In the genomic region with DNA sequence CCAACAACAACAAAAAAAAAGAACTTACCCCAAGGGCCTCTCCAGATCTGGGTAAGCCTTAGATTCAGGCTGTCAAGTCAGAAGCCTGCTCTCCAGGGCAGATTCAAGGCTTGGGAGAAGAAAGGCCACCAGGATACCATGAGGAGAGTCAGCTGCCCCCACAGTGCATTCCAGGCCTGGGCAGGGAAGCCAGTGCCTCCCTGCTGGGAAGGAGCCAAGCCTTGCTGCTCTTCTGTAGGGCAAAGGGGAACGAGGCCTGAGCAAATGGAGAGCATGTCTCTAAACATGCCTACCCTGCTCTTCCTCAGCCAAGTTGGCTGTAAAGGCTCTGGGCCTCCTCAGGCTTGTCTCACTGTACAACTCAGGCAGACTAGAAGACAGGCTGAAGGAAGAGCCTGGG, we compare ENCODE assay signal across 11 mouse cellular contexts. TPM values are rescaled to one million over a fixed set of nuclear protein-coding genes. Genes with fewer than 3 reads are reported as not detected.
DNase-seq lines count a peak whose midpoint lies in the region; ATAC-seq and TF ChIP-seq lines count a peak whose summit lies in the region.
"Had no signal": no experiment of that assay in that cellular context is flagged by ENCODE, and none has a peak within 500 bp of the region (broad histone marks: within the 10 kb centered on the region; RNA-seq: fewer than 3 reads in every experiment).

No protein-coding gene starts in this region.

- TF ChIP-seq POLR2A in thymus, adult 2 months (IDR thresholded peaks at IDR 0.05; ENCODE audit: control insufficient read depth, extremely low read depth, insufficient read depth, low read length, poor library complexity) = no peak

- H3K36me3 ChIP-seq in heart, embryonic 11.5 days (ENCODE audit: control insufficient read depth, insufficient read depth, low read length) = no peaks in the 10 kb centered on the region
- peaks cover 7% of the 10 kb centered on the region for H3K36me3 ChIP-seq in liver, postnatal 0 days (replicated peaks; ENCODE audit: insufficient read depth, low read length)
- H3K36me3 ChIP-seq in thymus, adult 2 months (ENCODE audit: control insufficient read depth, insufficient read depth, low read length) = no peaks in the 10 kb centered on the region

- H3K9me3 ChIP-seq in heart, embryonic 11.5 days (replicated peaks; ENCODE audit: control insufficient read depth, low read length) = no peaks in the 10 kb centered on the region
- H3K9me3 ChIP-seq in liver, postnatal 0 days (ENCODE audit: low read length) = no peaks in the 10 kb centered on the region

- no peak for TF ChIP-seq EP300 in liver, postnatal 0 days (IDR thresholded peaks at IDR 0.05; ENCODE audit: low read depth)

- no peak overlapping the region for H3K27ac ChIP-seq in heart, embryonic 11.5 days (ENCODE audit: low read depth, low read length)
- H3K27ac ChIP-seq in liver, postnatal 0 days (ENCODE audit: low read depth) = no peak overlapping the region; the same call in 1 of the 2 replicates
- no peak overlapping the region for H3K27ac ChIP-seq in thymus, adult 2 months (ENCODE audit: control insufficient read depth, insufficient read depth, low read length)

- no peak overlapping the region for H3K9ac ChIP-seq in heart, embryonic 11.5 days (ENCODE audit: low read depth, low read length)
- H3K9ac ChIP-seq in liver, postnatal 0 days (replicated peaks) = no peak overlapping the region

- H3K4me2 ChIP-seq in heart, embryonic 11.5 days = no peak overlapping the region
- no peak overlapping the region for H3K4me2 ChIP-seq in liver, postnatal 0 days (ENCODE audit: low read depth, low read length)
- H3K4me2 ChIP-seq: midbrain, embryonic 11.5 days had no signal

- no peaks in the 10 kb centered on the region for H3K27me3 ChIP-seq in heart, embryonic 11.5 days (ENCODE audit: control insufficient read depth, insufficient read depth, low read length)
- no peaks in the 10 kb centered on the region for H3K27me3 ChIP-seq in liver, postnatal 0 days (ENCODE audit: insufficient read depth, low read length)
- H3K27me3 ChIP-seq in thymus, adult 2 months (ENCODE audit: control insufficient read depth, insufficient read depth, low read length) = no peaks in the 10 kb centered on the region

- no peak for TF ChIP-seq CTCF in liver, postnatal 0 days (IDR thresholded peaks at IDR 0.05; ENCODE audit: low read depth)
- no peak for TF ChIP-seq CTCF in thymus, adult 2 months (IDR thresholded peaks at IDR 0.05; ENCODE audit: borderline replicate concordance, control insufficient read depth, extremely low read depth, insufficient read depth, low read length, poor library complexity)

- 20% methylated on average over 1 of the region's 1 CpGs for WGBS in heart, embryonic 11.5 days (ENCODE audit: insufficient replicate concordance)
- 29% methylated on average over 1 of the region's 1 CpGs for WGBS in liver, postnatal 0 days (ENCODE audit: insufficient replicate concordance)
- WGBS in thymus, adult 2 months = 87% methylated on average over 1 of the region's 1 CpGs

- no peak overlapping the region for H3K4me3 ChIP-seq in heart, embryonic 11.5 days (ENCODE audit: low read depth, low read length)
- no peak overlapping the region for H3K4me3 ChIP-seq in liver, postnatal 0 days (ENCODE audit: low read depth, low read length)
- no peak overlapping the region for H3K4me3 ChIP-seq in thymus, adult 2 months (ENCODE audit: control insufficient read depth, insufficient read depth, low read length)

- ATAC-seq in heart, embryonic 11.5 days (replicated peaks; ENCODE audit: insufficient number of reproducible peaks, low FRiP score, low TSS enrichment) = no peak
- ATAC-seq in liver, postnatal 0 days = peak; percentile 80

- peak; percentile 98 for DNase-seq in heart, adult 11 months
- DNase-seq in NIH3T3 (ENCODE audit: low read depth) = peak; percentile 70
- peak; percentile 52 to 62 for DNase-seq in heart, adult 9 months (ENCODE audit: low spot score in 2 of 2)
- DNase-seq in liver, postnatal 0 days = peak; percentile 60
- DNase-seq in thymus, adult 2 months = no peak
- no peak for DNase-seq in layer of hippocampus, adult 9-11 months
- no peak for DNase-seq in layer of hippocampus, adult 18-20 months (ENCODE audit: low spot score in 2 of 2)
- DNase-seq: layer of hippocampus, postnatal 36 days had no signal

- H3K4me1 ChIP-seq in heart, embryonic 11.5 days (ENCODE audit: control insufficient read depth, insufficient read depth, low read length) = peaks cover 7% of the 10 kb centered on the region
- H3K4me1 ChIP-seq in liver, postnatal 0 days (ENCODE audit: insufficient read depth) = peaks cover 5% of the 10 kb centered on the region
- H3K4me1 ChIP-seq in thymus, adult 2 months (replicated peaks; ENCODE audit: control insufficient read depth, insufficient read depth, low read length) = peaks cover 6% of the 10 kb centered on the region; the same call in 1 of the 2 replicates

RNA-seq across cellular contexts. Expression of gene Ucp3, which starts 1.9 kb away (rescaled TPM):
- polyA plus RNA-seq in heart, embryonic 11.5 days (2014; fragmentation: Nextera tagmentation; extraction: Ambion mirVana) = not detected in 2 replicates
- 0.08 and 0.21 TPM in 2 replicates for polyA plus RNA-seq in liver, postnatal 0 days (2015; fragmentation: Nextera tagmentation; extraction: Ambion mirVana)
- 6.0 and 7.0 TPM in 2 replicates for polyA plus RNA-seq in thymus, adult 2 months (2012; rRNA removed)
- total RNA-seq in layer of hippocampus, adult 18-20 months (2021) = 1 to 10 TPM; 1.9 to 2.8 TPM
- polyA plus RNA-seq: forebrain, embryonic 11.5 days; midbrain, embryonic 11.5 days had no signal

RNA-seq across cellular contexts. Expression of gene Ucp2, which starts 18.5 kb away (rescaled TPM):
- polyA plus RNA-seq in heart, embryonic 11.5 days (2014; fragmentation: Nextera tagmentation; extraction: Ambion mirVana) = 216 and 245 TPM in 2 replicates
- 530 and 545 TPM in 2 replicates for polyA plus RNA-seq in liver, postnatal 0 days (2015; fragmentation: Nextera tagmentation; extraction: Ambion mirVana)
- 1,120 and 1,396 TPM in 2 replicates for polyA plus RNA-seq in thymus, adult 2 months (2012; rRNA removed)
- total RNA-seq in layer of hippocampus, adult 18-20 months (2021) = 10 to 100 TPM; 60.5 to 73.3 TPM

RNA-seq across cellular contexts. Expression of gene Dnajb13, which starts 40.1 kb away (rescaled TPM):
- 0.19 and 0.21 TPM in 2 replicates for polyA plus RNA-seq in heart, embryonic 11.5 days (2014; fragmentation: Nextera tagmentation; extraction: Ambion mirVana)
- 1.0 and 1.8 TPM in 2 replicates for polyA plus RNA-seq in liver, postnatal 0 days (2015; fragmentation: Nextera tagmentation; extraction: Ambion mirVana)
- 2.2 and 3.0 TPM in 2 replicates for polyA plus RNA-seq in thymus, adult 2 months (2012; rRNA removed)
- under 1 TPM; 0.36 to 0.77 TPM for total RNA-seq in layer of hippocampus, adult 18-20 months (2021)

Comparison
In these comparisons a context has a peak if more than half of its experiments do, and no peak if none do; other contexts are left out.
1. DNase-seq: peak in heart, adult 11 months (single experiment), NIH3T3 (single experiment), heart, adult 9 months (2 of 2) and liver, postnatal 0 days (single experiment); none in thymus, adult 2 months (single experiment), layer of hippocampus, adult 9-11 months (single experiment) and layer of hippocampus, adult 18-20 months (0 of 2).